Mouse (Mus musculus): ENCODE results near the gene Musk. TPM values are rescaled to one million over a fixed set of nuclear protein-coding genes. Genes with fewer than 3 reads are reported as not detected.

The Musk gene
- polyA plus RNA-seq, 1 experiment = 0.05 TPM

DNA sequence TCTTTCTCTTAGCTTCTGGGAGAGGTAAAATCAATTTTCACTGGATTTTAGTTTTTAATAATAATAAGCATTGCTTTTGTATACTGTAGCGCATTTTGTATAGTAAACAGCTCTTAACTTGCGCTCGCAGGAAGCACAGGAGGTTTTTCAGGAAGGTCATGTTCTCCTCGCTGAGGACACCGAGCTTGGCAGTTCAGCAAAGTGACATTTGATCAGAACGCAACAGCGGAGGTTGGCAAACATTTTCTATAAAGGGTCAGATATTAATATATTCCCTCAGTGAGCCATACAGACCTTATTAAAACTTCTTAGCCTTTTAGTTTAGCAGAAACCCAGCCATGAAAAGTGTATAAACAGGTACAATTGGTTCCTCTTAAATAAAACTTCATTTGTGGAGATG is 64.4 kb downstream of the Musk start:
- no peak overlapping the region for H3K4me3 ChIP-seq (replicated peaks; ENCODE audit: insufficient read depth, low read depth, low read length)
- TF ChIP-seq CTCF (IDR thresholded peaks at IDR 0.05; ENCODE audit: borderline replicate concordance, insufficient read depth, low read depth, low read length) (no peak), POLR2A (IDR thresholded peaks at IDR 0.05; ENCODE audit: borderline replicate concordance, insufficient read depth, low read length) (no peak)
- no peaks in the 10 kb centered on the region for H3K4me1 ChIP-seq (ENCODE audit: control insufficient read depth, insufficient read depth, low read length)
- H3K27me3 ChIP-seq (ENCODE audit: control insufficient read depth, insufficient read depth, low read length) = no peaks in the 10 kb centered on the region
- no peak for DNase-seq
- 82% methylated on average over 7 of the region's 7 CpGs for WGBS
- no peak overlapping the region for H3K27ac ChIP-seq (ENCODE audit: insufficient read depth, low read length)

DNA sequence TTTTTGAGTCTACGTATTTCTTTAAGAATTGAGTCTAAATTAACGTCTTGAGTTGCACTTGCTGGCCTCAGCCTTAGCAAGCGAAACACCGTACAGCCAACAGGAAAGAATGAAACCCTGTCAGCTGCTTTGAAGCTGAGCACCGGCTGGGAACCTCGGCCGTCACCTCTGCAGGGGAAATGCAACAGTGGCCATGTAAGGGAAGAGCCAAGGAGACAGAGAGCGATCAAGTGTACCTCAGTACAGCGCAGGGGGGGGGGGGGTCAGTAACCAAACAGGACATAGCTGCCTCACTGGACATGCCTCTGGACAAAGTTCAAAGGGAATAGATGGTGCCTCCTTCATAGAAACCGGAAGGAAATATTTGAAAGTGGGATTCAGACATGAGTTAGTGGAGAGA is 65.4 kb downstream of the Musk start:
- WGBS = 48% methylated on average over 10 of the region's 10 CpGs
- TF ChIP-seq POLR2A (IDR thresholded peaks at IDR 0.05; ENCODE audit: borderline replicate concordance, insufficient read depth, low read length) (no peak), CTCF (IDR thresholded peaks at IDR 0.05; ENCODE audit: borderline replicate concordance, insufficient read depth, low read depth, low read length) (no peak)

GRCm38 (mm10) chr4:58351590-58351989 is 65.8 kb downstream of the Musk start:
- DNase-seq = no peak
- H3K4me3 ChIP-seq (replicated peaks; ENCODE audit: insufficient read depth, low read depth, low read length) = no peak overlapping the region
- TF ChIP-seq POLR2A (IDR thresholded peaks at IDR 0.05; ENCODE audit: borderline replicate concordance, insufficient read depth, low read length) (no peak), CTCF (IDR thresholded peaks at IDR 0.05; ENCODE audit: borderline replicate concordance, insufficient read depth, low read depth, low read length) (no peak)
- H3K4me1 ChIP-seq (ENCODE audit: control insufficient read depth, insufficient read depth, low read length) = no peaks in the 10 kb centered on the region
- H3K27me3 ChIP-seq (ENCODE audit: control insufficient read depth, insufficient read depth, low read length) = no peaks in the 10 kb centered on the region
- no peak overlapping the region for H3K27ac ChIP-seq (ENCODE audit: insufficient read depth, low read length)
- 66% methylated on average over 5 of the region's 5 CpGs for WGBS

More for the DNA sequence above, 65.4 kb downstream of the Musk start:
- H3K4me1 ChIP-seq (ENCODE audit: control insufficient read depth, insufficient read depth, low read length) = no peaks in the 10 kb centered on the region
- no peak for DNase-seq
- no peak overlapping the region for H3K4me3 ChIP-seq (replicated peaks; ENCODE audit: insufficient read depth, low read depth, low read length)
- no peak overlapping the region for H3K27ac ChIP-seq (ENCODE audit: insufficient read depth, low read length)
- no peaks in the 10 kb centered on the region for H3K27me3 ChIP-seq (ENCODE audit: control insufficient read depth, insufficient read depth, low read length)

DNA sequence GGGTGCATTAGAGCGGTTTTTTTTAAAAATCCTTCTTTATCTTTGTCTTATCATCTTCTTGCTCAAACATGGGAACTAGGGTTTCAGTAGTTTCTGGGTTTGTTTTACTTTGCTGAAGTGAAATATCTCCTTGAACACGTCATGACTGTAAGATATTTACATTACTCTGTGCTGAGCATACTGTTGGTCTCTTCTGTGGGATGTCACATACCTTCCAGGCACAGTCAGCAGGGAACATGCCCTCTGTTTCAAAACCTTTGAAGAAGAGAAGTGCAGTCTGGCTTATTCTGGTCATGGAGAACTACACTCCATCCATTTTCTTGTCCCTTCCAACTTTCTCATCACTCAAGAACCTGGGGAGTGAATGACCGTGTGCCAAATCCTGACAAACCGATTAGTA is 73.2 kb downstream of the Musk start:
- Histone ChIP-seq H3K27ac (ENCODE audit: insufficient read depth, low read length) (no peak overlapping the region), H3K4me3 (replicated peaks; ENCODE audit: insufficient read depth, low read depth, low read length) (no peak overlapping the region), H3K27me3 (ENCODE audit: control insufficient read depth, insufficient read depth, low read length) (no peaks in the 10 kb centered on the region), H3K4me1 (ENCODE audit: control insufficient read depth, insufficient read depth, low read length) (no peaks in the 10 kb centered on the region)
- 83% methylated on average over 4 of the region's 4 CpGs for WGBS
- TF ChIP-seq CTCF (IDR thresholded peaks at IDR 0.05; ENCODE audit: borderline replicate concordance, insufficient read depth, low read depth, low read length) (no peak), POLR2A (IDR thresholded peaks at IDR 0.05; ENCODE audit: borderline replicate concordance, insufficient read depth, low read length) (no peak)
- no peak for DNase-seq

- no peak for DNase-seq
- WGBS = 86% methylated on average over 6 of the region's 6 CpGs
- H3K27ac ChIP-seq (ENCODE audit: insufficient read depth, low read length) = no peak overlapping the region
- H3K4me3 ChIP-seq (replicated peaks; ENCODE audit: insufficient read depth, low read depth, low read length) = no peak overlapping the region
- H3K4me1 ChIP-seq (ENCODE audit: control insufficient read depth, insufficient read depth, low read length) = no peaks in the 10 kb centered on the region
- TF ChIP-seq CTCF (IDR thresholded peaks at IDR 0.05; ENCODE audit: borderline replicate concordance, insufficient read depth, low read depth, low read length) (no peak), POLR2A (IDR thresholded peaks at IDR 0.05; ENCODE audit: borderline replicate concordance, insufficient read depth, low read length) (no peak)
- H3K27me3 ChIP-seq (ENCODE audit: control insufficient read depth, insufficient read depth, low read length) = no peaks in the 10 kb centered on the region
Measured at GRCm38 (mm10) chr4:58365321-58365720, 79.6 kb downstream of the Musk start.

DNA sequence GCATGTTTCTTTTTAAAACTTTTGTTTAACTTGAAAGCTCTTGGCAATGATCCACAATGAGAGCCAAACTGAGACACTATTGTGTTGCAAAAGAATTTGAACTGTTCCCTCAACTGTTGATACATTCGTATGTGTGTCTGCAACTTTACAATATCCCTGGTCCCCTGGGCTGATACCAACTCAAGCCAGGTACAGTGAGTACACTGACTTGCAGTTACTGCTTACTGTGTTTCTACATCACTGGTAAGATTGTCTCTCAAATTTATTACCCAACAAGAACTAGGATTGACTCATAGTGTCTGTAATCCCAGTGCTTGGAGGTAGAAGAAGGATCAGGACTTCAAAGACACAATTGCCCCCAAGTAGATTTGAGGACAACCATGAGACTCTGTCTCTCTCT is 85.3 kb downstream of the Musk start:
- 86% methylated on average over 1 of the region's 1 CpGs for WGBS
- Histone ChIP-seq H3K4me3 (replicated peaks; ENCODE audit: insufficient read depth, low read depth, low read length) (no peak overlapping the region), H3K27ac (ENCODE audit: insufficient read depth, low read length) (no peak overlapping the region), H3K27me3 (ENCODE audit: control insufficient read depth, insufficient read depth, low read length) (no peaks in the 10 kb centered on the region), H3K4me1 (ENCODE audit: control insufficient read depth, insufficient read depth, low read length) (no peaks in the 10 kb centered on the region; the same call in 1 of the 2 replicates)
- no peak for TF ChIP-seq CTCF (IDR thresholded peaks at IDR 0.05; ENCODE audit: borderline replicate concordance, insufficient read depth, low read depth, low read length)
- no peak for TF ChIP-seq POLR2A (IDR thresholded peaks at IDR 0.05; ENCODE audit: borderline replicate concordance, insufficient read depth, low read length)
- DNase-seq = no peak

DNA sequence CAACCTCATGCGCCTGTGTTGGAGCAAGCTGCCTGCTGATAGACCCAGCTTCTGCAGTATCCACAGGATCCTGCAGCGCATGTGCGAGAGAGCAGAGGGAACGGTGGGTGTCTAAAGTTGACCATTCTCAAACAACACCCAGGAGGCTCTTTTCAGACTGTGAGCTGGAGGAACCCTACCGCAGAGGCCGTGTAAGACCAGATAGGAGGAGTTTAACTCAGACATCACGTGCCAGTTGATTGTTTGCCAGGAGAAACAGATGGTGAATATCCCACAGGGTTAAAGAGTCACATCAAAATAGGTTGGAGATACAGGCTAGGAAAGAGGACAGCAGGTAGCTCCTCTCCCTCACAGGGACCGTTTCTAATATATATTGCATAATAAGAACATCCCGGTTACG is 87.8 kb downstream of the Musk start:
- WGBS = 16% methylated on average over 10 of the region's 10 CpGs
- TF ChIP-seq POLR2A (IDR thresholded peaks at IDR 0.05; ENCODE audit: borderline replicate concordance, insufficient read depth, low read length) (no peak), CTCF (IDR thresholded peaks at IDR 0.05; ENCODE audit: borderline replicate concordance, insufficient read depth, low read depth, low read length) (no peak)
- peak; percentile 72 to 90 for DNase-seq

GRCm38 (mm10) chr4:58374141-58374870 is 88.5 kb downstream of the Musk start:
- Histone ChIP-seq H3K4me3 (replicated peaks; ENCODE audit: insufficient read depth, low read depth, low read length) (no peak overlapping the region), H3K4me1 (ENCODE audit: control insufficient read depth, insufficient read depth, low read length) (no peaks in the 10 kb centered on the region; the same call in 1 of the 2 replicates), H3K27me3 (ENCODE audit: control insufficient read depth, insufficient read depth, low read length) (no peaks in the 10 kb centered on the region), H3K27ac (ENCODE audit: insufficient read depth, low read length) (no peak overlapping the region)
- WGBS = 55% methylated on average over 7 of the region's 7 CpGs
- TF ChIP-seq CTCF (IDR thresholded peaks at IDR 0.05; ENCODE audit: borderline replicate concordance, insufficient read depth, low read depth, low read length) (no peak), POLR2A (IDR thresholded peaks at IDR 0.05; ENCODE audit: borderline replicate concordance, insufficient read depth, low read length) (no peak)
- DNase-seq = peak; percentile 79 to 86

More for the DNA sequence above, 87.8 kb downstream of the Musk start:
- H3K27ac ChIP-seq (ENCODE audit: insufficient read depth, low read length) = no peak overlapping the region
- H3K4me3 ChIP-seq (replicated peaks; ENCODE audit: insufficient read depth, low read depth, low read length) = no peak overlapping the region
- no peaks in the 10 kb centered on the region for H3K27me3 ChIP-seq (ENCODE audit: control insufficient read depth, insufficient read depth, low read length)
- no peaks in the 10 kb centered on the region; the same call in 1 of the 2 replicates for H3K4me1 ChIP-seq (ENCODE audit: control insufficient read depth, insufficient read depth, low read length)
